Mouse (Mus musculus): ENCODE results near the gene Cln6. TPM values are rescaled to one million over a fixed set of nuclear protein-coding genes. Genes with fewer than 3 reads are reported as not detected.

Gene Cln6
- polyA plus RNA-seq, 1 experiment = 94.0 TPM

DNA sequence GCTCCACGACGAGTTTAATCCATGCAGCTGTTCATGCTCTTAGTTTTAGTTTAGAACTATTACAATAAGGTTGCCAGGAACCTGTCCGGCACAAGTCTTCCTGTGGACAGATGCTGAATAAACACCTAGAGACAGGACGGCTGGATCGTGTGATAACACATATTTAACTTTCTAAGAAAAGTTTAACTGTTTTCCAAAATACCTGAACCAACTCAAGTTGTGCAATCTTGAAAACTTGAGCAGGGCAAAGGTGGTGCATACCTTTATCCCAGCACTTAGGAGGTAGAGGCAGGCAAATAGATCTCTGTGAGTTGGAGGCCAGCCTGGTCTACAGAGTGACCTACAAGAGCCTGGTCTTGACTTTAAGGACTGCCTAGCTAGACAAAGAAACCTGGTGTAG is 3.7 kb upstream of the Cln6 start:
- Histone ChIP-seq H3K4me3 (ENCODE audit: insufficient read depth, low read depth, low read length) (no peak overlapping the region), H3K27ac (ENCODE audit: insufficient read depth, low read depth, low read length) (no peak overlapping the region), H3K4me1 (ENCODE audit: control insufficient read depth, insufficient read depth, low read length) (peaks cover 4% of the 10 kb centered on the region; the same call in 1 of the 2 replicates), H3K27me3 (replicated peaks; ENCODE audit: control insufficient read depth, insufficient read depth, low read length) (no peaks in the 10 kb centered on the region), H3K36me3 (ENCODE audit: control insufficient read depth, insufficient read depth, low read length) (no peaks in the 10 kb centered on the region)
- TF ChIP-seq POLR2A (IDR thresholded peaks at IDR 0.05; ENCODE audit: low read depth, low read length) (no peak), CTCF (conservative IDR thresholded peaks at IDR 0.05; ENCODE audit: insufficient read depth, insufficient read length, low read depth, low read length) (no peak)
- no peak for DNase-seq
- WGBS = 80% methylated on average over 5 of the region's 5 CpGs

DNA sequence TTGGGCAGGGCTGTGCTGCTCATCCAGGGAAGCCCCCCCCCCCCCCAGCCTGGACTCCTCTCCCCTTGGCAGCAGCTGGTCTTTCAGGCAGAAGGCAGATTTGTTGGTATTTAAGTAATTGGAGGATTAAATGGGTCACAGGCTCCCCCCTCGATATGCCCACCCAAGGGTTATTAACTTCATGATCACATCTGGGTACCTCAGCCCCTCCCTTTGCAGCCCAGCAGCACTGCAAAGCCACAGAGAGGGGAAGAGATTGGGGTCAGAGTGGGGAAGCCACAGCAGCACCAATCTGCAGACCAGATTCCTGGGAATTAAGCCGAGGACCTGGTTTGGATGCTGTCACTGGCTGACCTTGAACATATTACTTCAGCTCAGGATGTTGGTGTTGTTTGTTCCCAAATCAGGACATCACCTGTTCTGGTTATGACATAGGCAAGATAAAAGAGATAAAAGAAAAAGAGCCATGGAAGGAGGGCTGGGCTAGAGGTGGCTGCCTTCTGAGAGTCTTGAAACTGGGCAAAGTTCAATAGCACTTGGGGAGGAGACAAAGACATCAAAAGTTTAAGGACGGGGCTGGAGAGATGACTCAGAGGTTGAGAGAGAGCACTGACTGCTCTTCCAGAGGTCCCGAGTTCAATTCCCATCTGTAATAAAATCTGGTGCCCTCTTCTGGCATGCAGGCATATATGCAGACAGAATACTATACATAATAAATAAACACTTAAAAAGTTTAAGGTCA is 2.7 kb upstream of the Cln6 start:
- TF ChIP-seq CTCF (conservative IDR thresholded peaks at IDR 0.05; ENCODE audit: insufficient read depth, insufficient read length, low read depth, low read length) = no peak
- TF ChIP-seq POLR2A (IDR thresholded peaks at IDR 0.05; ENCODE audit: low read depth, low read length) = no peak
- peaks cover 4% of the 10 kb centered on the region; the same call in 1 of the 2 replicates for H3K4me1 ChIP-seq (ENCODE audit: control insufficient read depth, insufficient read depth, low read length)
- H3K4me3 ChIP-seq (ENCODE audit: insufficient read depth, low read depth, low read length) = no peak overlapping the region
- no peak overlapping the region for H3K27ac ChIP-seq (ENCODE audit: insufficient read depth, low read depth, low read length)
- no peak for DNase-seq
- H3K27me3 ChIP-seq (replicated peaks; ENCODE audit: control insufficient read depth, insufficient read depth, low read length) = no peaks in the 10 kb centered on the region
- 52% methylated on average over 4 of the region's 4 CpGs for WGBS
- H3K36me3 ChIP-seq (ENCODE audit: control insufficient read depth, insufficient read depth, low read length) = no peaks in the 10 kb centered on the region

DNA sequence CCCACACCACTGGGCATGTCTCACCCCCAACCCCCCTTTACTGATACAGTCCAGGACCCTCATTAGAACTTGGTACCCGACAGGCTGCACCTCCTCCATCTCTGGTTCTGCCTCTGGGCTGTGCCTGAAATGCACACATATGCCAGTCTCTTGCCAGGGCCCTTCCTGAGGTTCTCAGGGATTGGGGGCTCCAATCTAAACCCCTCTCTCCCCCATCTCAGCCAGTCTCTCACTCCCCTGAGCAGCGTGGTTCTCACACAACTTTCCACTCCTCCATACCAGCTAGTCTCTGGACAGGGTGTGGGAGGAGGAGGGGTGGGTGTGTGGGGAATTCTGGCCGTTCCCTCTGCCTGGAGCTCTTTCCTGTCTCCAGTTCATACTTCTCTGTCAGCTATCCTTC is 974 bp upstream of the Cln6 start:
- DNase-seq = no peak
- H3K27ac ChIP-seq (ENCODE audit: insufficient read depth, low read depth, low read length) = no peak overlapping the region
- H3K4me3 ChIP-seq (ENCODE audit: insufficient read depth, low read depth, low read length) = no peak overlapping the region
- WGBS = 49% methylated on average over 3 of the region's 3 CpGs
- H3K27me3 ChIP-seq (replicated peaks; ENCODE audit: control insufficient read depth, insufficient read depth, low read length) = no peaks in the 10 kb centered on the region
- H3K36me3 ChIP-seq (ENCODE audit: control insufficient read depth, insufficient read depth, low read length) = no peaks in the 10 kb centered on the region
- TF ChIP-seq CTCF (conservative IDR thresholded peaks at IDR 0.05; ENCODE audit: insufficient read depth, insufficient read length, low read depth, low read length) (no peak), POLR2A (IDR thresholded peaks at IDR 0.05; ENCODE audit: low read depth, low read length) (no peak)
- peaks cover 4% of the 10 kb centered on the region; the same call in 1 of the 2 replicates for H3K4me1 ChIP-seq (ENCODE audit: control insufficient read depth, insufficient read depth, low read length)

DNA sequence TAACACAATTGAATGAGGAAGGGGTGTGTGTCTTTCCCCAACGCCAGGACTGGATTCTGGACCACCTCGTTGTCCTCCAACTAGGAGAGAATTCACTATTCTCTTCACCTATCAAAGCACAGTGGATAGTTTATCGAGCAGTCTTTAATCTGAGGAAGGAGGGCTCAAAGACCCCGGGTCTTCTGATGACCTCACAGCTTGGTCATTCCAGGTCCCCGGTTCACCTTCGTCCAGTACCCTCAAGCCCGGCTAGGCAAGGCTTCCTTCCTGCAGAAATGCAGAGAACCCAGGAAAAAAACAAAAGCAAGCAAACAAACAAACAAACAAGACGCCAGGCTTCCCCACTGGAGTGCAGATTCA is 459 bp upstream of the Cln6 start:
- WGBS = 13% methylated on average over 8 of the region's 8 CpGs
- no peak for TF ChIP-seq POLR2A (IDR thresholded peaks at IDR 0.05; ENCODE audit: low read depth, low read length)
- TF ChIP-seq CTCF (conservative IDR thresholded peaks at IDR 0.05; ENCODE audit: insufficient read depth, insufficient read length, low read depth, low read length) = no peak
- no peak for DNase-seq
- H3K27ac ChIP-seq (ENCODE audit: insufficient read depth, low read depth, low read length) = 0 out of 2 replicates have a peak overlapping the region, but pooled peaks have one; percentile 5
- no peaks in the 10 kb centered on the region for H3K36me3 ChIP-seq (ENCODE audit: control insufficient read depth, insufficient read depth, low read length)
- H3K4me1 ChIP-seq (ENCODE audit: control insufficient read depth, insufficient read depth, low read length) = peaks cover 4% of the 10 kb centered on the region; the same call in 1 of the 2 replicates
- H3K27me3 ChIP-seq (replicated peaks; ENCODE audit: control insufficient read depth, insufficient read depth, low read length) = no peaks in the 10 kb centered on the region
- H3K4me3 ChIP-seq (ENCODE audit: insufficient read depth, low read depth, low read length) = peak overlapping the region; percentile 60; the same call in 1 of the 2 replicates

DNA sequence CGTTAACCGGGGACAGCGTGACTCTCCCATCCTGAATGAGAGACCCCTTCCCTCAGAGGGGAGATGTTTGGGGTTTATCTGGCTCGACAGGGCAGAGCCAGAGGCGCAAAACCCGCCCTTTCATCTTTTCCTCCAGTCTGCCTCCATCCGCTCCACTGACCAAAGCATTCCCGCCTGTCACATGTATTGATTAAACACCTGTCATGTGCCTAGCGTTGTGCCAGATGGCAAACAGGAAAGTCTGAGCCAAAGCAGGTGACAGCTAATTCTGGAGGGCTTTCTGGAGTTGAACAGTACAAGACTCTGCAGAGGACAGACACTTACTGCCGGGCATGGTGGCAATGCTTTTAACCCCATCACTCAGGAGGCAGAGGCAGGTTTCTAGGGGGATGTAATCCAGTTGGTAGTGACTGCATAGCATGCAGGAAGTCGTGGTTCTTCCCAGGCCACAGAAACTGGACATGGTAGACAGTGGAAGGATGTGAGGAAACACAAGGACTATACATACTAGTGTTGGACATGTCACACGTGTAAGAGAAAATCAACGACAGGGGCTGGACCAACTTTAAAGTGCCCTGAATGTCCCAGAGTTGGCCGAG is 686 bp downstream of the Cln6 start:
- 11% methylated on average over 14 of the region's 14 CpGs for WGBS
- peaks cover 6% of the 10 kb centered on the region; the same call in 1 of the 2 replicates for H3K4me1 ChIP-seq (ENCODE audit: control insufficient read depth, insufficient read depth, low read length)
- peak overlapping the region; percentile 41; the same call in 1 of the 2 replicates for H3K27ac ChIP-seq (ENCODE audit: insufficient read depth, low read depth, low read length)
- H3K36me3 ChIP-seq (ENCODE audit: control insufficient read depth, insufficient read depth, low read length) = no peaks in the 10 kb centered on the region
- TF ChIP-seq POLR2A (IDR thresholded peaks at IDR 0.05; ENCODE audit: low read depth, low read length) = no peak
- no peak for TF ChIP-seq CTCF (conservative IDR thresholded peaks at IDR 0.05; ENCODE audit: insufficient read depth, insufficient read length, low read depth, low read length)
- H3K4me3 ChIP-seq (ENCODE audit: insufficient read depth, low read depth, low read length) = peak overlapping the region; percentile 60
- H3K27me3 ChIP-seq (replicated peaks; ENCODE audit: control insufficient read depth, insufficient read depth, low read length) = no peaks in the 10 kb centered on the region
- DNase-seq = peak; percentile 63

DNA sequence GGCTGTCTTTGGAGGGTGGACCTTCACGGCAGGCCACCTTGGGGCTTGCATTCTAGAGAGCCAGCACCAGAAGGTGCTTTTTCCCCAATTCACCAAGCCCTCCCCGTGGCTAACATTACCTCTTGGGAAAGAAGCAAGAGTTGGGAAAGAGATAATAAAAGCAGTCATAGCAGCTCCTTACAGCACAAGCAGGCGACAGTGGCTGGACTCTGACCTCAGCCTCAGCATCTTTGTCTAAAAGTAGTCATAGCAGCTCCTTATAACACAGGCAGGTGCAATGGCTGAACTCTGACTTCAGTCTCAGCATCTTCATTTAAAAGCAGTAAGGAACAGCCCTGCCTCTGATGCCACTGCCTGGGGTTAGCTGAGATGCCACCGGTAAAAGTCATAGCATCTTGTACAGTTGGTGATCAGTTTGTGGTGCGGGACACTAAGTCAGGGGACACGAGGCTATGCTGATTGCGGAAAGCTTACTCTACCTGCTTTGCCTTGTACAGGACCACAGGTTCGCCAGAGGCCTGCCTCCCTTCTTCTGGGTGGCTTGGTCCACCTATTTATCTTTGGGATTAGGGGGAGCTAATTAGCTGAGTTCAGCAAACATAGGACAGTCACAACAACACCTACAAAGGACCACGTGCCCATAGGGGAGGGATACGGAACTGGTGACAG is 4.9 kb downstream of the Cln6 start:
- Histone ChIP-seq H3K27me3 (replicated peaks; ENCODE audit: control insufficient read depth, insufficient read depth, low read length) (no peaks in the 10 kb centered on the region), H3K4me3 (ENCODE audit: insufficient read depth, low read depth, low read length) (no peak overlapping the region), H3K27ac (ENCODE audit: insufficient read depth, low read depth, low read length) (no peak overlapping the region), H3K36me3 (ENCODE audit: control insufficient read depth, insufficient read depth, low read length) (no peaks in the 10 kb centered on the region), H3K4me1 (ENCODE audit: control insufficient read depth, insufficient read depth, low read length) (peaks cover 11% of the 10 kb centered on the region; the same call in 1 of the 2 replicates)
- no peak for TF ChIP-seq CTCF (conservative IDR thresholded peaks at IDR 0.05; ENCODE audit: insufficient read depth, insufficient read length, low read depth, low read length)
- TF ChIP-seq POLR2A (IDR thresholded peaks at IDR 0.05; ENCODE audit: low read depth, low read length) = no peak
- WGBS = 89% methylated on average over 10 of the region's 10 CpGs
- no peak for DNase-seq

DNA sequence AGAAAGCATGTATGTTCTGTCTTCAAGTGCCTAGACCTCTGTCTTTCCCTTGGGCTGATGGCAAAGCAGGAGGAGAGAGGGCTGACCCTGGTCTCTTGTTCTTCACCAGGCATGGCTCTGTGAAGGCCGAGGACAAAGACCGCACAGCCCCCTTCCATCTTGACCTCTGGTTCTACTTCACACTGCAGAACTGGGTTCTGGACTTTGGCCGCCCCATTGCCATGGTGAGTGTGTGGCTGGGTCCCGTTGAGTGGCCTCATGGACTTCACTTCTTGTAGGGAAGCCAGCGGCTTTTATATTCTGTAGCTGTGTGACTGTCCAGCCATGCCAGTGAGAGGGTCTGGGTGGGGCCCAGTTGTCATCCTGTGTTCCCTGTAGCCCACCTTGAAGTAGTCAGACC is 5.9 kb downstream of the Cln6 start:
- no peaks in the 10 kb centered on the region for H3K27me3 ChIP-seq (replicated peaks; ENCODE audit: control insufficient read depth, insufficient read depth, low read length)
- no peaks in the 10 kb centered on the region for H3K36me3 ChIP-seq (ENCODE audit: control insufficient read depth, insufficient read depth, low read length)
- peak overlapping the region; percentile 47; the same call in 1 of the 2 replicates for H3K27ac ChIP-seq (ENCODE audit: insufficient read depth, low read depth, low read length)
- TF ChIP-seq POLR2A (IDR thresholded peaks at IDR 0.05; ENCODE audit: low read depth, low read length) (no peak), CTCF (conservative IDR thresholded peaks at IDR 0.05; ENCODE audit: insufficient read depth, insufficient read length, low read depth, low read length) (no peak)
- WGBS = 70% methylated on average over 5 of the region's 5 CpGs
- peak; percentile 74 for DNase-seq
- H3K4me3 ChIP-seq (ENCODE audit: insufficient read depth, low read depth, low read length) = no peak overlapping the region
- peaks cover 8% of the 10 kb centered on the region; the same call in 1 of the 2 replicates for H3K4me1 ChIP-seq (ENCODE audit: control insufficient read depth, insufficient read depth, low read length)

Measured in kidney, adult 2 months (tissue).